Mouse (Mus musculus) liver, embryonic 14.5 days (tissue): ENCODE data around the gene Ang5.
"Not testable (repeated sequence)": the region's sequence is repeated elsewhere in the genome, so short reads cannot be mapped to it uniquely, and the experiment has no call there.

Experiments
- CTCF ChIP-seq: IDR thresholded peaks from 2 replicates; pipeline ENCODE4 v1.5.1; 2016; ENCODE audit warnings: antibody characterized with exemption, low read depth, control low read depth
- EP300 ChIP-seq: IDR thresholded peaks from 2 replicates; pipeline ENCODE4 v1.6.1; 2016; ENCODE audit warnings: antibody characterized with exemption, low read depth

GRCm38 (mm10) chr14:43998455-43999000 is 41.7 kb downstream of the Ang5 start:
- not testable (repeated sequence) for TF ChIP-seq CTCF, EP300
